Mouse (Mus musculus): ENCODE results near the gene Ptprn2.

Ptprn2 gene

GRCm38 (mm10) chr12:116485591-116486403, at the start of gene Ptprn2:
Gene Ptprn2, plus strand, starts transcription at chr12:116485720.
- no peak for DNase-seq (ENCODE audit: low read depth in 1 of 2, low spot score in 2 of 2)

DNA sequence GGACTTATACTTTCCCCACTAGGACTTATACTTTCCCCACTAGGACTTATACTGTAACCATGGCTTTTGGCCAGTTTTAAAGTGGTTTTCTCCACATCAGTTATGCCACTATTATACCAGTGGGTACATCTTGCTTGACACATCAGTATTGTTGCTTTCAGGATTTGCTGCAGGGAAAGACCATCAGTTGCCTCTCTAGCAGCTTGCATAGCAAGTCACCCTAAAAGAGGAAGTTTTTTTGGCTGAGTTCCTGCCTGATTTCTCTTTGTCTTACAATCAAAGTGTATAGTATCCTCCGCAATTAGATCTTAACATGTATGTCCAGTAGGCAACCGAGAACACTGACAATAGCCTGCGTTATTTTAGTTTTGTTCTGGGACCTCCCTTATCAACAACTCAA, 49.4 kb upstream of the Ptprn2 start:
- no peak for DNase-seq (ENCODE audit: low read depth in 1 of 2, low spot score in 2 of 2)

DNA sequence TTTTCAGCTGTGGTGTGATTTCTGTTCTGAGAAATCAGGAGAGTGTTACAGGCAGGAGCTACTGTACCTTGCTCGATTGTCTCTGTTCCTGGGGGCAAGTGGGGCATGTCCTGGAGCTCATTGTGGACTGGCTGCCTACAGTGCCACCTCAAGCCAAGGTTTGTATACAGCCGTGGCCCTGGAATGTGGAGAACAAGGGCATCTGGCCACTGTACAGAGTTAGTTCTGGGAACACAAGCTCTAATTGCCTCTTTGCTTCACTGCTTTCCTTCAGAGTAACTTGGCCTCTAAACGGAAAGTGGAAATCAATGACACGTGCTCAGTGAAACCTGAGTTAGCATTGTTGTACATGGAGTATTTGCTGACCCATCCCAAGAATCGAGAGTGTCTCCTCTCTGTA, 46.9 kb upstream of the Ptprn2 start:
- no peak for DNase-seq (ENCODE audit: low read depth in 1 of 2, low spot score in 2 of 2)

GRCm38 (mm10) chr12:116442184-116442583, 43.3 kb upstream of the Ptprn2 start:
- no peak for DNase-seq (ENCODE audit: low read depth in 1 of 2, low spot score in 2 of 2)

- DNase-seq (ENCODE audit: low read depth in 1 of 2, low spot score in 2 of 2) = no peak
These were observed 36.0 kb upstream of the Ptprn2 start for GRCm38 (mm10) chr12:116449536-116449935.

GRCm38 (mm10) chr12:116460379-116461065, 25.0 kb upstream of the Ptprn2 start:
- DNase-seq (ENCODE audit: low read depth in 1 of 2, low spot score in 2 of 2) = peak in 1 of 2 experiments; percentile 8

- no peak for DNase-seq (ENCODE audit: low read depth in 1 of 2, low spot score in 2 of 2)
These were observed 18.5 kb upstream of the Ptprn2 start for GRCm38 (mm10) chr12:116467030-116467429.

DNA sequence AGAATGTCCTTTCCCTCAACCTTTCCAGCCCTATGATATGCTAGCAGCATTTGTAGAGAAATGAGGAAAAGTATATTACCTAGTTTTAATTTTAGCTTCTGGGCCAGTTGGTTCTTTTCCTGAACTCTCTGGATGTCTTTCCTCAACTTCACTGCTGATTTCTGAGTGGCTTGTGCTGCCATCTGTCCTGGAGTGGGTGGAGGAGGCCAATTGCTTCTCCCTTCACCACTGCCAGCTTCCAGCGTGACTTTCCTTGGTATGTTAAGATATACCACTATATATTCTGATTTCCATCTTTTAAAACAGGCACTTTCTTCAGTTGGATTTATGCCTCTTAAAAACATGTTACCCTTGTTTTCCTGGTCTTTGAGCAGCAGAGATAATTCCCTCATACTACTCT, 17.2 kb upstream of the Ptprn2 start:
- no peak for DNase-seq (ENCODE audit: low read depth in 1 of 2, low spot score in 2 of 2)

DNA sequence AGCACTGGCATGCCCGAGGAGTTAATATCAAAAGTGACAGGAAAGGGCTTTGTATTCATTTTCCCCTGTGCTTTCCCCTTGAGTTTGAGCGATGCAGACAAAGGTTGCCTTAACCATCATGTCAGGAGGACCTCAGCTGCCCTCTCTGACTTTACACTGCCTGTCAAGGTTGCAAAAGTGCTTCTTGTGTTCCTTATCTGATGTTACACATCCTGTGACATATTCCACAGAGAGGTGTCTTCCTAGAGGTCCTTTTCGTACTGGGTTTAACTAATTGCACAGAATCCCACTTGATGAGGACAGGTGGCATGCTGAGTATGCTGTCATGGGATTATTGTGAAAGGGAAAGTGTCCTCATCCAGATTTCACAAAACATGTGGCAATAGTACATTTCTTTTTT, 16.4 kb upstream of the Ptprn2 start:
- DNase-seq (ENCODE audit: low read depth in 1 of 2, low spot score in 2 of 2) = no peak

DNA sequence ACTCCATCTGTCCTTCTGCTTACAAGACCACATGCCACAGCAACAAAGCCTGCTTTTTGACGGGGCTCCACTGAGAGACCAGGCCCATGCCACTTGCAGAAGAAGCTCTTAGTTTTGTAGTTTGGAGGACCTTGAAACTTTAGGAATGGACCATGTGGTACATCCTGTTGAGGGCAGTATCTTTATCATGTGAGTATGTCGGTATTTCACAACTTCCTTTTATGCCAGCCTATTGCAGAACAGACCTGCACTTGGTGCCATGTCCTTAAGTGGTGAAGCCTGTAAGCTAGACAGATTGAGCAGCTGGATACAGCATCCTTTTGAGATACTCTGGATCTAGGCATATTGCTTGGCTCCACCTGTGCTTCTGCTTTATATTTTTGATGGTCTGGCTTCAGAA, 12.3 kb upstream of the Ptprn2 start:
- no peak for DNase-seq (ENCODE audit: low read depth in 1 of 2, low spot score in 2 of 2)

DNA sequence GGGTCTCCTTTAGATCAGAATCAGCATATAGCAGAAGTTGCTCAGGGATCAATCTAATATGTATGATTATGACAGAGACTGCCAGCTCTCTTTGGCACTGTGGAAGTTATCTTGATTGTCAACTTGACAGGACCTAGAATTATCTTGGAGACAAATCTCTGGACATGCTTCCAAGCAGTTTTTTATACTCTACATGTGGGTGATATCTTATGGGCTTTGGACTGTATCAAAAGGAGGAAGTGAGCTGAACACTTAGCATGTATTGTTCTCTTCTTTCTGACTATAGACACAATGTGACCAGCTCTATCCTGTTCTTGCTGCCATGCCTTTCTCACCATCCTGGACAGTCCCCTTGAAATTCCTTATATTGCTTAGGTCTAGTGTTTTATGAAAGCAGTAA, 11.8 kb upstream of the Ptprn2 start:
- DNase-seq (ENCODE audit: low read depth in 1 of 2, low spot score in 2 of 2) = no peak

DNA sequence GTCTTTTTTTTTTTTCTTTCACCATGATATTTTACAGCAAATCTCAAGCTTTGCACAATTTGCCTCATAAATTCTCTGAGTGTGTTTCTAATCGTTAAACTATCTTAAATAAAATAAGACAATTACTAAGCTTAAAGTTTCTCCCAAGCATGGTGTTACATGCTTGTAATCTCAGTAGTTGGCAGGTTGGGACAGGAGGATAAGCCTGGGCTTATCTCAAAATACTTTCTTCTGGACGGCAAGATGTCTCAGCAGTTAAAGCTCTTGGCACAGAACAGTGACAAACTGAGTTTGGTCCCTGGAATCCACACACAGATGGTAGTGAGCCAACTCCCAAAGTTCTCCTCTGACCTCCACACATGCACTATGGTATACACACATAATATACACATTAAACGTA, 10.8 kb upstream of the Ptprn2 start:
- no peak for DNase-seq (ENCODE audit: low read depth in 1 of 2, low spot score in 2 of 2)

GRCm38 (mm10) chr12:116478771-116479170, 6.7 kb upstream of the Ptprn2 start:
- no peak for DNase-seq (ENCODE audit: low read depth in 1 of 2, low spot score in 2 of 2)

DNA sequence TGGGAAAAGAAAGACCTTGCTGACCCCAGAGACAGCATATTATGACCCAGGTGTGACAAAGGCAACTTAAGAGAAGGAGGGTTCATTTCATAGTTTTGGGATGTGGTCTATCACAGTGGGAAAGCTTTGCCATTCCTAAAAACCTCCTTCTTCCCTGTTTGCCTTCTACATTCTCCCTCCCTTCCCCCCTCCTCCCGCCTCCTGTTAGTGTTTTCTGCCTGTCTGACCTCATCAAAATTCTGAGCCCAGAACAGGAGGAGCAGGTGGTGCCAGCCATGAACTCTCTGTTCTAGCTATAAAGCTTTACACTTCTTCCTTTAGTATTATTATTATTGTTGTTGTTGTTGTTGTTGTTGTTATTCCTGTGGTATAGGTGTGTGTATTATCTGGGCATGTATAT, 3.6 kb upstream of the Ptprn2 start:
- no peak for DNase-seq (ENCODE audit: low read depth in 1 of 2, low spot score in 2 of 2)

- DNase-seq (ENCODE audit: low read depth in 1 of 2, low spot score in 2 of 2) = no peak
These were observed 1.9 kb upstream of the Ptprn2 start for GRCm38 (mm10) chr12:116483581-116483980.

- no peak for DNase-seq (ENCODE audit: low read depth in 1 of 2, low spot score in 2 of 2)
These were observed 529 bp upstream of the Ptprn2 start for GRCm38 (mm10) chr12:116484991-116485390.

DNA sequence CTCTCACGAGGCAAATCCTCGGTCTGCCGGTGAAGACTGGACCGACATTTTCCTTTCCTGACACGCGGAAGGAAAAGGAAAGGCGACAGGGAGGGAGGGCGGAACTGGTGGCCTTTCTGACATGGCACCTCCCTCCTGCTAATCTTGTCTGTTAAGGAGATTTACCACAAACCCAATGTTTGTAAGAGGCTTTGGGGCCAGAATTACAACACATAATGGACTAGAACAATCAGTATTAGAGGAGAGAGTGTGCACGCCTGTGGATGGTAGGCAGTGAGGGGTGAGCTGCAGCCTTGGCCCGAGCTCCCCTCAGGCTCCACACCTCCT, 847 bp downstream of the Ptprn2 start:
- DNase-seq (ENCODE audit: low read depth in 1 of 2, low spot score in 2 of 2) = no peak

- no peak for DNase-seq (ENCODE audit: low read depth in 1 of 2, low spot score in 2 of 2)
These were observed 3.3 kb downstream of the Ptprn2 start for GRCm38 (mm10) chr12:116488836-116489235.

DNA sequence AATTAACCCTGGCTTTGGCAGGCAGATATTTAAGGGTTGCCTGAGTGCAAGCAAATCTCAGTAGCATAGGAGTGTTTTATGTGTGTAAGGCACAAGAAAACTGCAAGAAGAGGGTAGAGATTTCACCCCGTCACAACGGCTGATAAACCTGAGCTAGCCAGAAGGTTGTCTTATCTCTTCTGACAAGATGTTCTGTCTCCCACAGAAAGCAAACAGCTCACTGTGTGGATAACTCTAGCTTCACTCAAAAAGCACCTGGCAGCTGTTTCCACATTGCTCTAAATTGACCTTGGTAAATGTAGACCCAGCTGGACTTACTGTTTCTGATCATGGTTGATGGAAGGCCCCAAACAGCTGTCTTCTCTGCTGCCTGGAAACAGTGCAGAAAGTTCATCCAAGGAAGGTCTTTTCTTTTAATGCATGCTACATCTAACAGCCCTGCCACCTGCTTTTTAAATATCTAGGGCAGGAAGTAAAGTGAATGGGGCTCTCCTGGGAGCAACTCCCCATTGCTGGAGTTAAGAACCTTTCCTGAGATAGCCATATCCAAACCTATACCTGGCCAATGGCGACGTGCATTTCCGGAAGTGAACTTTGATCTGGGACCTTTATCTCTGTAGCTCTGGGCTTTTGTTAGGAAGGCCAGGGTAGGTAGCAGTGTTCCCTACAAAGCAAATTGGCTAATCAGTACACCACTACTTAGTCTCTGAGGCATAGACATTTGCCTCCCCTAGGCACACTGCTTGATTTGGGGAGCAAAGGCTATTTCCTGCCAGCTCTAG, 5.2 kb downstream of the Ptprn2 start:
- DNase-seq (ENCODE audit: low read depth in 1 of 2, low spot score in 2 of 2) = no peak

DNA sequence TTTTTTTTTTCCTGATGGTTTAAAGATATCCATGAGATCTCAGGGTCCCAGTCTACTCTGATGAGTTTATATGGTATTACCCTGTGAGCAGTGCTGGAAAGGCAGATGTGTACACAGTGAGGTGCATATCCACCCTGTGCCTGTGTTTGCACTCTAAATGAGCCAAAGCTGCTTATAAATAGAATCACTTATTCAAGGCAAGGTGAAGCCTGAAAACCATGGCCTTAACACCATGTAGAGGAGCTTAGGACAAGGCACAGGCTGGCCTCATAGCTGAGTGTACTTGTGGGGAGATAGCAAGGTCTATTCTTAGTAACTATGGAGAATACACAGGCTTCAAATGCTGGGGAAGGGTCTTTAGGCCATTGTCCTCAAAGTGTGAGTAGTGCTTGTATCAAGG, 13.1 kb downstream of the Ptprn2 start:
- no peak for DNase-seq (ENCODE audit: low read depth in 1 of 2, low spot score in 2 of 2)

DNA sequence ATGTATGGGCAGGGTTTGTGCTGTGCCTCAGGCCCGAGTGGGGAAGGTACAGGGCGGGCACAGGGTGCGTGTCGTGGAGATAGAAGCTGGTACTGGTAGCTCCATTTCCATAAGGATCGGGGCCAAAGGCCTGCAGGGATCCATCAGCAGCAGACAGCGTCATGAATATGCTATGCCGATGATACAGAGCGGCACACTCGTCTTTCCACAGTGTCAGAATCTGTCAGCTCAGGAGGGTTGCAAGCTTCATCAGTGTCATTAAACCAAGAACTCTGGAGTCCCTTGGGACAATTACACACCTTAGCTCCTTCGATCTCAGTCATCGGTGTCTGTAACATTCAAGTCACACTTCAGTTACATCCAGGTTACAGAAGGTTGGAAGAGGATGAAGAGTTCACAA, 15.1 kb downstream of the Ptprn2 start:
- no peak for DNase-seq (ENCODE audit: low read depth in 1 of 2, low spot score in 2 of 2)

DNA sequence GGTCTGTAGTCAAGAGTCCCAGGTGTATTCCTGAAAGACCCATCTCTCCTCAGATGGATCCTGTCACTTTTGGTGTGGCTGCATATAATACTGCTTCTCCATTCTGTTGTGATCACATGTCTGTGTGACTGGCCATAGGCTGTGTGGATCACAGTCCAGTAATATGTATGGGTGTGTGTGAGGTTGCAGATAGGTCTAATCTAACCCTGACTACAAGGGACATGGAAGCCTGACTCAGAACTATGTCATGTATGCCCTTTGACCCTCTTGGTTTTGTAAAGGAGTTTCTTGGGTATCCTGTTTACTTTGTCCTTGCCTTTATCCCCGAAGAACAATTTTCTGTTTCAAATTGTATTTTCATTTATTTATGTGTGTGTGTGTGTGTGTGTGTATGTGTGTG, 27.0 kb downstream of the Ptprn2 start:
- no peak for DNase-seq (ENCODE audit: low read depth in 1 of 2, low spot score in 2 of 2)
